Mouse (Mus musculus) forebrain, embryonic 13.5 days (tissue): ENCODE data around the gene Olfr622. TPM values are rescaled to one million over a fixed set of nuclear protein-coding genes. Genes with fewer than 3 reads are reported as not detected.

Experiments used
- ATAC-seq: fragments of 200-750 bp; cut with Nextera tagmentation; 2 replicates; pipeline ENCODE4 v1.8.0; 2017
- H3K27ac ChIP-seq: fragments of 300-500 bp; sonication (generic); 2 replicates; pipeline ENCODE4 v1.5.1; 2015; ENCODE audit warnings: inconsistent platforms, mild to moderate bottlenecking, moderate library complexity
- H3K27me3 ChIP-seq: fragments of 300-500 bp; sonication (generic); 2 replicates; pipeline ENCODE4 v1.6.1; 2015; ENCODE audit warnings: mild to moderate bottlenecking, inconsistent platforms
- H3K36me3 ChIP-seq: fragments of 300-500 bp; sonication (generic); 2 replicates; pipeline ENCODE4 v1.6.1; 2015; ENCODE audit warnings: mild to moderate bottlenecking, inconsistent platforms; ENCODE audit not compliant: poor library complexity, severe bottlenecking
- H3K4me1 ChIP-seq: fragments of 300-500 bp; sonication (generic); 2 replicates; pipeline ENCODE4 v1.6.1; 2015; ENCODE audit warnings: inconsistent platforms
- H3K4me2 ChIP-seq: fragments of 300-500 bp; sonication (generic); 2 replicates; pipeline ENCODE4 v1.6.1; 2015; ENCODE audit warnings: inconsistent platforms, mild to moderate bottlenecking, moderate library complexity
- H3K4me3 ChIP-seq: fragments of 300-500 bp; sonication (generic); 2 replicates; pipeline ENCODE4 v1.5.1; 2015; ENCODE audit warnings: mild to moderate bottlenecking, inconsistent platforms
- H3K9ac ChIP-seq: fragments of 300-500 bp; sonication (generic); 2 replicates; pipeline ENCODE4 v1.6.1; 2015; ENCODE audit warnings: mild to moderate bottlenecking, inconsistent platforms
- H3K9me3 ChIP-seq: fragments of 300-500 bp; sonication (generic); replicated peaks from 2 replicates; pipeline ENCODE4 v1.6.1; 2016; ENCODE audit warnings: inconsistent platforms
- WGBS: fragments of 180-500 bp; shearing (Covaris S2); methylation state at CpG from one replicate; pipeline ENCODE4 v1.1.7; 2015; 5-methylcytosine and 5-hydroxymethylcytosine counted together
- polyA plus RNA-seq: library from polyadenylated mRNA; unstranded; fragments of >200 nt; fragmentation: Nextera tagmentation; extraction: Ambion mirVana; gene quantifications from 2 replicates; pipeline ENCODE4 v1.2.1, GENCODE M21; 2015

Gene Olfr622
- not detected in 2 replicates for polyA plus RNA-seq

DNA sequence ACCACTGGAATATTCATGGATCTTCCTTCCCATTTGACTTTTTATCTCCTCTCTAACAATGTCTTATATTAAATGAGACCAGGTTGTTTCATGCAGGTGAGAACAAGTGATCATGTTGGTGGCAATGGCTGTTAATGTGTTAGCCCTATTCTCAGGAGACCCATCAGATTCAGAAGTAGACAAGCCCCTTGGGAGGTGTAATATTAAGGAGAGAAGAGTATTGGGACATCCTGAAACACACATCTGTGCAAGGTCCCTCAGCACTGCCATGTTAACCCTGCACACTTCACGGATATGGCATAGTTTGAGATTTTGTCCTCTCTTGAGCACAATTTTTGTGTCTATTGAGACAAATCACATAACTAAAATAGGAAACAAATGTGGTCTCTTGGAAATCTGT, at the start of gene Olfr622:
Olfr622 (minus strand) TSS at position 101 of the 400 bp plus-strand sequence.
- no peaks in the 10 kb centered on the region for H3K36me3 ChIP-seq
- 86% methylated on average over 1 of the region's 1 CpGs for WGBS
- H3K9ac ChIP-seq, result no peak within 1 kb of the TSS
- no peaks in the 10 kb centered on the region for H3K27me3 ChIP-seq
- no peak within 1 kb of the TSS for H3K4me2 ChIP-seq
- H3K9me3 ChIP-seq, result no peaks in the 10 kb centered on the region
- no peak for ATAC-seq
- no peak within 1 kb of the TSS for H3K27ac ChIP-seq
- H3K4me1 ChIP-seq, result no peaks in the 10 kb centered on the region
- no peak within 1 kb of the TSS for H3K4me3 ChIP-seq

- ATAC-seq, result no peak
- Histone ChIP-seq H3K27ac (no peak within 1 kb of the TSS), H3K27me3 (no peaks in the 10 kb centered on the region), H3K4me1 (no peaks in the 10 kb centered on the region), H3K9ac (no peak within 1 kb of the TSS), H3K4me2 (no peak within 1 kb of the TSS), H3K36me3 (no peaks in the 10 kb centered on the region), H3K9me3 (no peaks in the 10 kb centered on the region), H3K4me3 (no peak within 1 kb of the TSS)
Observed at GRCm38 (mm10) chr7:103682420-103682819, 39.9 kb upstream of the Olfr622 start, which contains the start of gene Olfr625-ps1. Gene Olfr625-ps1, plus strand, starts transcription at chr7:103682720.

DNA sequence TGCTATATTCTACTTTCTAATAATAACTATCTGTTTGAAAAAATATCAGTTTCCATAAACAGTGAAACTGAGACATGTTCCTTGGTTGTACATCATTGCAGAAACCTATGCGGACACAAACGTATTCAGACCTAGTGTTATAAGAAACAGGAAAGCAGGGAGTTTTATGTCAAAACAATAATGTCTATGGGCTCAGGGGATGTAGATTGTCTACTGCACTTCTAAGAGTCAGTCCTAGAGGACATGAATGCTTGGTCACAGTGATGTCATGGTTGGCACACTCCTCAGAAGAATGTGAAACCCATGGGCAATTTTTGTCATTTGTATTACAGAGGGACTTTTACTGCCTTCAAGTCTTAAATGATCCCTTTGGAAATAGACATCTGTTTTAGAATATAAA, 28.6 kb upstream of the Olfr622 start, which contains the start of gene Olfr624:
Olfr624 (minus strand) TSS at position 101 of the 400 bp plus-strand sequence.
- Histone ChIP-seq H3K27me3 (no peaks in the 10 kb centered on the region), H3K36me3 (no peaks in the 10 kb centered on the region), H3K4me2 (no peak within 1 kb of the TSS), H3K27ac (no peak within 1 kb of the TSS), H3K9ac (no peak within 1 kb of the TSS), H3K4me3 (no peak within 1 kb of the TSS), H3K4me1 (no peaks in the 10 kb centered on the region), H3K9me3 (no peaks in the 10 kb centered on the region)
- 97% methylated on average over 2 of the region's 2 CpGs for WGBS
- no peak for ATAC-seq

- Histone ChIP-seq H3K9ac (no peak within 1 kb of the TSS), H3K4me3 (no peak within 1 kb of the TSS), H3K4me2 (no peak within 1 kb of the TSS), H3K27me3 (no peaks in the 10 kb centered on the region), H3K36me3 (no peaks in the 10 kb centered on the region), H3K9me3 (no peaks in the 10 kb centered on the region), H3K27ac (no peak within 1 kb of the TSS), H3K4me1 (no peaks in the 10 kb centered on the region)
- no peak for ATAC-seq
Observed at GRCm38 (mm10) chr7:103663598-103663997, 21.1 kb upstream of the Olfr622 start, which contains the start of gene Olfr623. Gene Olfr623, minus strand, starts transcription at chr7:103663698.

DNA sequence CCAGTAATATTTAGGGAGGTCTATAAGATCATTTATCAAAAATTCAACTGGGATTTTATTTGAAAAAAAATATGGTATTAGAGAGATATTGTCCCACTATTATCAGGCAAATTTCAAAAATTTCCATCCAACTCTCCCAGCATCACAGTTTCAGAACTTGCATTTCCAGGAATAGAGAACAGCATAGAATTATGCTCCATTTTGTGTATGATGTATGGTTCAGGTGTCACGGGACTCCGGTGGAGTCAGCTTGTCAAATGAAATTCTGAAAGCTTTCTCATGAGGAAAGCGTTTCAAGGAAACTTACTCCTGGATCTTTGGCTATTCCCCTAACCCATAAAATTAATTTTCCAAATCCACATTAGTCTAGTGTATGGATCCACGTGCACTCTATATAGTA, 1.6 kb upstream of the Olfr622 start:
- no peak overlapping the region for H3K4me2 ChIP-seq
- H3K27ac ChIP-seq, result no peak overlapping the region
- no peaks in the 10 kb centered on the region for H3K9me3 ChIP-seq
- ATAC-seq, result no peak
- H3K4me3 ChIP-seq, result no peak overlapping the region
- H3K9ac ChIP-seq, result no peak overlapping the region
- no peaks in the 10 kb centered on the region for H3K36me3 ChIP-seq
- WGBS, result 90% methylated on average over 4 of the region's 4 CpGs
- no peaks in the 10 kb centered on the region for H3K27me3 ChIP-seq
- H3K4me1 ChIP-seq, result no peaks in the 10 kb centered on the region

- no peak overlapping the region for H3K9ac ChIP-seq
- no peak overlapping the region for H3K27ac ChIP-seq
- no peak overlapping the region for H3K4me3 ChIP-seq
- no peaks in the 10 kb centered on the region for H3K27me3 ChIP-seq
- H3K9me3 ChIP-seq, result no peaks in the 10 kb centered on the region
- ATAC-seq, result no peak
- H3K36me3 ChIP-seq, result no peaks in the 10 kb centered on the region
- no peaks in the 10 kb centered on the region for H3K4me1 ChIP-seq
- H3K4me2 ChIP-seq, result no peak overlapping the region
Observed at GRCm38 (mm10) chr7:103636795-103637194, 5.7 kb downstream of the Olfr622 start.

DNA sequence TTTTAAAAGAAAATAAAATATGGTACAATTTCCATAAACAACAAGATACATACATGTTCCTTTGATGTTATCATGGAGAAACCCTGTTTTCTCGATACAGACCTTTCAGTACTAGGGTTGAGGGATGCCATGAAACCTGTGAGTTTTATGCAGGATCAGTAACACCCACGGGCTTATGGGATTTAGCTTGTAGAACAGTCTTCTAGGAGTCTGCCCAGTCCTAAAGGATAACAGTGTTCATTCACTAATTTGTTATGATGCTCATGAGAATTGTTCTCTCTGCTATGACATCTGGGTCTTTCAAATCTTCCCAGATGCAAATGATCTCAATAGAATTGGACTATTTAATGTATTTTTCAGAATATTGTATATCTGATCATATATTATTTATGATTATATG, 30.1 kb downstream of the Olfr622 start, which contains the start of gene Olfr620:
Olfr620 (minus strand) TSS at position 101 of the 400 bp plus-strand sequence.
- 88% methylated on average over 2 of the region's 2 CpGs for WGBS
- no peak for ATAC-seq
- H3K36me3 ChIP-seq, result no peaks in the 10 kb centered on the region

GRCm38 (mm10) chr7:103607425-103607824, 35.1 kb downstream of the Olfr622 start:
- WGBS, result 85% methylated on average over 2 of the region's 2 CpGs
- Histone ChIP-seq H3K4me2 (no peak overlapping the region), H3K4me3 (no peak overlapping the region), H3K36me3 (no peaks in the 10 kb centered on the region), H3K9me3 (no peaks in the 10 kb centered on the region), H3K27me3 (no peaks in the 10 kb centered on the region), H3K4me1 (no peaks in the 10 kb centered on the region), H3K9ac (no peak overlapping the region), H3K27ac (no peak overlapping the region)
- no peak for ATAC-seq

More for the DNA sequence above, 30.1 kb downstream of the Olfr622 start, which contains the start of gene Olfr620:
- H3K27me3 ChIP-seq, result no peaks in the 10 kb centered on the region
- H3K4me3 ChIP-seq, result no peak within 1 kb of the TSS
- no peak within 1 kb of the TSS for H3K4me2 ChIP-seq
- H3K27ac ChIP-seq, result no peak within 1 kb of the TSS
- no peaks in the 10 kb centered on the region for H3K4me1 ChIP-seq
- H3K9me3 ChIP-seq, result no peaks in the 10 kb centered on the region
- H3K9ac ChIP-seq, result no peak within 1 kb of the TSS

- no peak within 1 kb of the TSS for H3K27ac ChIP-seq
- no peaks in the 10 kb centered on the region for H3K9me3 ChIP-seq
- ATAC-seq, result no peak
Observed at GRCm38 (mm10) chr7:103600275-103600674, 42.2 kb downstream of the Olfr622 start, which contains the start of gene Olfr619. Gene Olfr619, plus strand, starts transcription at chr7:103600575.

GRCm38 (mm10) chr7:103589803-103590202, 52.7 kb downstream of the Olfr622 start, which contains the start of gene Olfr618:
Gene Olfr618, plus strand, starts transcription at chr7:103590103.
- ATAC-seq, result no peak
- H3K9ac ChIP-seq, result no peak within 1 kb of the TSS
- H3K4me3 ChIP-seq, result no peak within 1 kb of the TSS
- no peak within 1 kb of the TSS for H3K4me2 ChIP-seq
- H3K27ac ChIP-seq, result no peak within 1 kb of the TSS
- no peaks in the 10 kb centered on the region for H3K27me3 ChIP-seq
- no peaks in the 10 kb centered on the region for H3K36me3 ChIP-seq
- H3K9me3 ChIP-seq, result no peaks in the 10 kb centered on the region
- no peaks in the 10 kb centered on the region for H3K4me1 ChIP-seq
- 68% methylated on average over 2 of the region's 2 CpGs for WGBS

More at GRCm38 (mm10) chr7:103600275-103600674, 42.2 kb downstream of the Olfr622 start, which contains the start of gene Olfr619:
- Histone ChIP-seq H3K4me1 (no peaks in the 10 kb centered on the region), H3K4me2 (no peak within 1 kb of the TSS), H3K27me3 (no peaks in the 10 kb centered on the region), H3K4me3 (no peak within 1 kb of the TSS), H3K36me3 (no peaks in the 10 kb centered on the region), H3K9ac (no peak within 1 kb of the TSS)

Other genes starting within 250 kb of the Olfr622 start
- gene Usp17lc, start 227.6 kb downstream of the Olfr622 start, polyA plus RNA-seq, result not detected in 2 replicates
- not detected in 2 replicates for gene Olfr605, start 197.3 kb downstream of the Olfr622 start, polyA plus RNA-seq
- not detected in 2 replicates for gene Olfr606, start 193.7 kb downstream of the Olfr622 start, polyA plus RNA-seq
- gene Olfr607, start 178.6 kb downstream of the Olfr622 start, polyA plus RNA-seq, result not detected in 2 replicates
- not detected in 2 replicates for gene Olfr608, start 172.8 kb downstream of the Olfr622 start, polyA plus RNA-seq
- not detected in 2 replicates for gene Olfr609, start 144.6 kb downstream of the Olfr622 start, polyA plus RNA-seq
- gene Olfr610, start 130.6 kb downstream of the Olfr622 start, polyA plus RNA-seq, result not detected in 2 replicates
- not detected in 2 replicates for gene Olfr611, start 121.9 kb downstream of the Olfr622 start, polyA plus RNA-seq
- not detected in 2 replicates for gene Olfr612, start 100.0 kb downstream of the Olfr622 start, polyA plus RNA-seq
- not detected in 2 replicates for gene Olfr613, start 94.6 kb downstream of the Olfr622 start, polyA plus RNA-seq
- not detected in 2 replicates for gene Olfr615, start 86.6 kb downstream of the Olfr622 start, polyA plus RNA-seq
- gene Olfr616, start 73.6 kb downstream of the Olfr622 start, polyA plus RNA-seq, result not detected in 2 replicates
- not detected in 2 replicates for gene Olfr617, start 69.6 kb downstream of the Olfr622 start, polyA plus RNA-seq
- not detected in 2 replicates for gene Olfr618, start 52.6 kb downstream of the Olfr622 start, polyA plus RNA-seq
- gene Olfr619, start 42.1 kb downstream of the Olfr622 start, polyA plus RNA-seq, result not detected in 2 replicates
- gene Olfr620, start 30.2 kb downstream of the Olfr622 start, polyA plus RNA-seq, result not detected in 2 replicates
- not detected in 2 replicates for gene Olfr623, start 21.0 kb upstream of the Olfr622 start, polyA plus RNA-seq
- 0.03 TPM in 1 of 2 replicates, not detected in the other for gene Olfr624, start 28.5 kb upstream of the Olfr622 start, polyA plus RNA-seq
- not detected in 2 replicates for gene Olfr625-ps1, start 40.0 kb upstream of the Olfr622 start, polyA plus RNA-seq
- gene Olfr243, start 72.0 kb upstream of the Olfr622 start, polyA plus RNA-seq, result not detected in 2 replicates
- gene Olfr628, start 87.7 kb upstream of the Olfr622 start, polyA plus RNA-seq, result not detected in 2 replicates
- not detected in 2 replicates for gene Olfr629, start 102.2 kb upstream of the Olfr622 start, polyA plus RNA-seq
- not detected in 2 replicates for gene Olfr630, start 114.6 kb upstream of the Olfr622 start, polyA plus RNA-seq
- not detected in 2 replicates for gene Olfr69, start 128.9 kb upstream of the Olfr622 start, polyA plus RNA-seq
- not detected in 2 replicates for gene Olfr68, start 137.0 kb upstream of the Olfr622 start, polyA plus RNA-seq
- gene Olfr67, start 149.1 kb upstream of the Olfr622 start, polyA plus RNA-seq, result not detected in 2 replicates
- gene Hbb-bt, start 171.3 kb upstream of the Olfr622 start, polyA plus RNA-seq, result 960 and 1,191 TPM in 2 replicates
- 1,844 and 2,278 TPM in 2 replicates for gene Hbb-bs, start 185.4 kb upstream of the Olfr622 start, polyA plus RNA-seq
- not detected in 2 replicates for gene Hbb-bh2, start 197.8 kb upstream of the Olfr622 start, polyA plus RNA-seq
- gene Hbb-bh1, start 200.5 kb upstream of the Olfr622 start, polyA plus RNA-seq, result 32.1 and 81.1 TPM in 2 replicates
- 3,762 and 4,630 TPM in 2 replicates for gene Hbb-y, start 210.5 kb upstream of the Olfr622 start, polyA plus RNA-seq
- gene Olfr66, start 243.6 kb upstream of the Olfr622 start, polyA plus RNA-seq, result not detected in 2 replicates